In genomic region chr3:102466587-102466986, GRCm38 (mm10) we compare ENCODE assay signal across 7 mouse cellular contexts. TPM values are rescaled to one million over a fixed set of nuclear protein-coding genes. Genes with fewer than 3 reads are reported as not detected.
DNase-seq lines count a peak whose midpoint lies in the region; ATAC-seq and TF ChIP-seq lines count a peak whose summit lies in the region.

No protein-coding gene starts in this region.

- no peaks in the 10 kb centered on the region for H3K36me3 ChIP-seq in G1E (replicated peaks)
- H3K36me3 ChIP-seq in embryonic facial prominence, embryonic 10.5 days (replicated peaks) = no peaks in the 10 kb centered on the region
- no peaks in the 10 kb centered on the region for H3K36me3 ChIP-seq in heart, embryonic 10.5 days

- H3K4me3 ChIP-seq in G1E (ENCODE audit: low read depth, low read length) = no peak overlapping the region
- no peak overlapping the region for H3K4me3 ChIP-seq in embryonic facial prominence, embryonic 10.5 days
- H3K4me3 ChIP-seq in heart, embryonic 10.5 days = no peak overlapping the region

- H3K9me3 ChIP-seq in G1E (replicated peaks) = no peaks in the 10 kb centered on the region
- no peaks in the 10 kb centered on the region for H3K9me3 ChIP-seq in embryonic facial prominence, embryonic 10.5 days
- H3K9me3 ChIP-seq in heart, embryonic 10.5 days = no peaks in the 10 kb centered on the region

- 23% methylated on average over 3 of the region's 3 CpGs for WGBS in embryonic facial prominence, embryonic 10.5 days
- 24% methylated on average over 3 of the region's 3 CpGs for WGBS in heart, embryonic 10.5 days

- H3K27me3 ChIP-seq in G1E (ENCODE audit: insufficient read depth, low read length) = peaks cover 13% of the 10 kb centered on the region; the same call in 1 of the 2 replicates
- peaks cover 46% of the 10 kb centered on the region for H3K27me3 ChIP-seq in embryonic facial prominence, embryonic 10.5 days (replicated peaks; ENCODE audit: low read depth, poor library complexity, severe bottlenecking)
- peaks cover 61% of the 10 kb centered on the region for H3K27me3 ChIP-seq in heart, embryonic 10.5 days (ENCODE audit: insufficient read depth, poor library complexity, severe bottlenecking)

- H3K4me1 ChIP-seq in G1E (ENCODE audit: insufficient read depth, low read depth, low read length) = no peaks in the 10 kb centered on the region
- peaks cover 21% of the 10 kb centered on the region for H3K4me1 ChIP-seq in embryonic facial prominence, embryonic 10.5 days
- peaks cover 13% of the 10 kb centered on the region for H3K4me1 ChIP-seq in heart, embryonic 10.5 days

- ATAC-seq in G1E (ENCODE audit: extremely low read depth, insufficient number of reproducible peaks, low FRiP score, poor library complexity, severe bottlenecking) = no peak

- DNase-seq in G1E (ENCODE audit: low spot score) = peak; percentile 19
- peak; percentile 74 for DNase-seq in adrenal gland, postnatal 10 days
- DNase-seq in embryonic facial prominence, embryonic 10.5 days (ENCODE audit: low spot score) = peak; percentile 68
- peak; percentile 79 for DNase-seq in heart, embryonic 10.5 days (ENCODE audit: low spot score)
- peak; percentile 29 to 51 for DNase-seq in layer of hippocampus, adult 8-10 months (ENCODE audit: low spot score in 2 of 2)
- peak; percentile 44 to 63 for DNase-seq in lung, postnatal 4 days
- DNase-seq in right cerebral cortex, postnatal 4 days = peak; percentile 73

- no peak overlapping the region for H3K27ac ChIP-seq in embryonic facial prominence, embryonic 10.5 days (replicated peaks)
- no peak overlapping the region for H3K27ac ChIP-seq in heart, embryonic 10.5 days

- peak; percentile 65 for TF ChIP-seq CTCF in G1E (IDR thresholded peaks at IDR 0.05; ENCODE audit: low read depth, low read length)

RNA-seq across cellular contexts. Expression of gene Ngf, which starts 3.1 kb away (rescaled TPM):
- total RNA-seq in G1E (2014; fragmentation: Nextera tagmentation) = not detected in 2 replicates
- 0.16 TPM in 1 of 2 replicates, not detected in the other for total RNA-seq in G1E (2017)
- not detected in 2 replicates for polyA plus RNA-seq in G1E (2012)
- total RNA-seq in adrenal gland, postnatal 10 days (2021) = 1 to 10 TPM; 2.7 to 3.1 TPM
- polyA plus RNA-seq in embryonic facial prominence, embryonic 10.5 days (2016; fragmentation: Nextera tagmentation; extraction: Ambion mirVana) = 1.4 and 2.3 TPM in 2 replicates
- 0.30 and 1.1 TPM in 2 replicates for polyA plus RNA-seq in heart, embryonic 10.5 days (2016; fragmentation: Nextera tagmentation; extraction: Ambion mirVana)
- 10 to 100 TPM in 1 of 4 experiments, 1 to 10 TPM in 3; 7.4 to 11.1 (median 8.8) TPM for total RNA-seq in layer of hippocampus, adult 8-10 months (2022)

Comparison
In these comparisons a context has a peak if more than half of its experiments do, and no peak if none do; other contexts are left out.
1. DNase-seq: peak in every context shown above with its lines; median percentile 79 in heart, embryonic 10.5 days; 74 in adrenal gland, postnatal 10 days; 73 in right cerebral cortex, postnatal 4 days; 68 in embryonic facial prominence, embryonic 10.5 days; 54 in lung, postnatal 4 days; 40 in layer of hippocampus, adult 8-10 months; 19 in G1E.